12 mouse cellular contexts compared by ENCODE assay signal in genomic region chr2:9874467-9875219, GRCm38 (mm10). TPM values are rescaled to one million over a fixed set of nuclear protein-coding genes. Genes with fewer than 3 reads are reported as not detected.
A peak's percentile ranks its signal among the peaks of the same experiment; 100 is the strongest.
DNase-seq lines count a peak whose midpoint lies in the region; ATAC-seq and TF ChIP-seq lines count a peak whose summit lies in the region.
"Had no signal": no experiment of that assay in that cellular context is flagged by ENCODE, and none has a peak within 500 bp of the region (broad histone marks: within the 10 kb centered on the region; RNA-seq: fewer than 3 reads in every experiment).

No protein-coding gene starts in this region.

- intact Hi-C loops in left cerebral cortex, postnatal 25 days (cut with DNase I): loop anchor here (5.0 kb wide), 1 partner anchor 797 kb away; no protein-coding TSS in a partner anchor

- no peak for TF ChIP-seq POLR2A in spleen, adult 2 months (IDR thresholded peaks at IDR 0.05; ENCODE audit: low read depth, low read length)

- no peak overlapping the region for H3K9ac ChIP-seq in forebrain, embryonic 12.5 days
- H3K9ac ChIP-seq in forebrain, embryonic 14.5 days (ENCODE audit: low read length): no peak overlapping the region
- peak overlapping the region; percentile 72 for H3K9ac ChIP-seq in midbrain, embryonic 14.5 days (replicated peaks; ENCODE audit: low read length)

- H3K4me3 ChIP-seq in forebrain, embryonic 12.5 days (replicated peaks): no peak overlapping the region
- no peak overlapping the region for H3K4me3 ChIP-seq in forebrain, embryonic 14.5 days (ENCODE audit: low read depth, low read length)
- no peak overlapping the region for H3K4me3 ChIP-seq in spleen, adult 2 months (ENCODE audit: extremely low read depth, insufficient read depth, insufficient read length)
- peak overlapping the region; percentile 45 for H3K4me3 ChIP-seq in midbrain, embryonic 14.5 days (replicated peaks; ENCODE audit: low read depth, low read length)

- peaks cover 96% of the 10 kb centered on the region for H3K27me3 ChIP-seq in forebrain, embryonic 12.5 days
- peaks cover 81% of the 10 kb centered on the region for H3K27me3 ChIP-seq in forebrain, embryonic 14.5 days (replicated peaks; ENCODE audit: control insufficient read depth, insufficient read depth, low read length)
- peaks cover 6% of the 10 kb centered on the region; the same call in 1 of the 2 replicates for H3K27me3 ChIP-seq in spleen, adult 2 months (ENCODE audit: control insufficient read depth, insufficient read depth, low read length)
- H3K27me3 ChIP-seq in midbrain, embryonic 14.5 days (ENCODE audit: control insufficient read depth, insufficient read depth, low read length): peaks cover 74% of the 10 kb centered on the region

- H3K36me3 ChIP-seq in forebrain, embryonic 12.5 days (replicated peaks): no peaks in the 10 kb centered on the region
- no peaks in the 10 kb centered on the region for H3K36me3 ChIP-seq in forebrain, embryonic 14.5 days (ENCODE audit: control insufficient read depth, insufficient read depth, low read length)
- 0 out of 2 replicates have a peak, but pooled peaks cover 1% of the 10 kb centered on the region for H3K36me3 ChIP-seq in spleen, adult 2 months (ENCODE audit: control insufficient read depth, insufficient read depth, low read length)
- H3K36me3 ChIP-seq in midbrain, embryonic 14.5 days (ENCODE audit: control insufficient read depth, insufficient read depth, low read length): 0 out of 2 replicates have a peak, but pooled peaks cover 9% of the 10 kb centered on the region

- WGBS in forebrain, embryonic 12.5 days: 3% methylated on average over 36 of the region's 39 CpGs
- 1% methylated on average over 39 of the region's 39 CpGs for WGBS in forebrain, embryonic 14.5 days
- 84% methylated on average over 39 of the region's 39 CpGs for WGBS in spleen, adult 2 months
- 2% methylated on average over 39 of the region's 39 CpGs for WGBS in midbrain, embryonic 14.5 days

- H3K4me1 ChIP-seq in forebrain, embryonic 12.5 days: peaks cover 33% of the 10 kb centered on the region
- peaks cover 4% of the 10 kb centered on the region; the same call in 1 of the 2 replicates for H3K4me1 ChIP-seq in forebrain, embryonic 14.5 days (ENCODE audit: control insufficient read depth, insufficient read depth, low read length)
- H3K4me1 ChIP-seq in spleen, adult 2 months (ENCODE audit: control insufficient read depth, insufficient read depth, insufficient read length): peaks cover 3% of the 10 kb centered on the region
- no peaks in the 10 kb centered on the region for H3K4me1 ChIP-seq in midbrain, embryonic 14.5 days (ENCODE audit: control insufficient read depth, insufficient read depth, low read length)

- no peak for DNase-seq in forebrain, embryonic 14.5 days (ENCODE audit: low spot score)
- no peak for DNase-seq in spleen, adult 2 months (ENCODE audit: low read depth in 1 of 2, low spot score in 2 of 2)
- no peak for DNase-seq in spleen, postnatal 10 days (ENCODE audit: low spot score in 2 of 2)
- peak; percentile 22 for DNase-seq in midbrain, embryonic 14.5 days
- no peak for DNase-seq in adrenal gland, postnatal 4 days (ENCODE audit: low spot score in 2 of 2)
- no peak for DNase-seq in adrenal gland, postnatal 36 days
- DNase-seq in left cerebral cortex, postnatal 25 days (ENCODE audit: low spot score in 2 of 2): no peak
- DNase-seq: B cell, adult 2 months; lung, postnatal 14 days had no signal

- TF ChIP-seq CTCF in spleen, adult 2 months (IDR thresholded peaks at IDR 0.05; ENCODE audit: extremely low read depth, insufficient read depth, insufficient read length, insufficient replicate concordance): no peak

- no peaks in the 10 kb centered on the region for H3K9me3 ChIP-seq in forebrain, embryonic 12.5 days
- no peaks in the 10 kb centered on the region for H3K9me3 ChIP-seq in forebrain, embryonic 14.5 days (replicated peaks; ENCODE audit: control insufficient read depth, low read length)
- no peaks in the 10 kb centered on the region for H3K9me3 ChIP-seq in midbrain, embryonic 14.5 days (ENCODE audit: control insufficient read depth, low read length)

- no peak overlapping the region for H3K27ac ChIP-seq in forebrain, embryonic 12.5 days
- no peak overlapping the region for H3K27ac ChIP-seq in forebrain, embryonic 14.5 days (ENCODE audit: low read depth, low read length)
- 0 out of 2 replicates have a peak overlapping the region, but pooled peaks have one; percentile 11 for H3K27ac ChIP-seq in spleen, adult 2 months (ENCODE audit: insufficient read depth, low read length)
- peak overlapping the region; percentile 87 for H3K27ac ChIP-seq in midbrain, embryonic 14.5 days (replicated peaks; ENCODE audit: low read depth, low read length)

- ATAC-seq in forebrain, embryonic 12.5 days (ENCODE audit: low FRiP score): no peak
- ATAC-seq in forebrain, embryonic 14.5 days: no peak
- no peak for ATAC-seq in midbrain, embryonic 14.5 days (ENCODE audit: low FRiP score, low TSS enrichment)
- ATAC-seq: intestine, embryonic 16.5 days had no signal

- H3K4me2 ChIP-seq in forebrain, embryonic 12.5 days: peak overlapping the region; percentile 17; the same call in 1 of the 2 replicates
- H3K4me2 ChIP-seq in forebrain, embryonic 14.5 days (ENCODE audit: low read length): no peak overlapping the region
- peak overlapping the region; percentile 65 for H3K4me2 ChIP-seq in midbrain, embryonic 14.5 days (ENCODE audit: low read length)

RNA-seq across cellular contexts. Expression of gene 4930412O13Rik, which starts 6.4 kb away (rescaled TPM):
- polyA plus RNA-seq in forebrain, embryonic 12.5 days (2016; fragmentation: Nextera tagmentation; extraction: Ambion mirVana): 0.45 TPM in 1 of 2 replicates, not detected in the other
- polyA plus RNA-seq in forebrain, embryonic 14.5 days (2014; fragmentation: Nextera tagmentation; extraction: Ambion mirVana): 0.19 TPM in 1 of 2 replicates, not detected in the other
- polyA plus RNA-seq in spleen, adult 2 months (2012; rRNA removed): not detected in 2 replicates
- 1.7 and 2.5 TPM in 2 replicates for polyA plus RNA-seq in midbrain, embryonic 14.5 days (2014; fragmentation: Nextera tagmentation; extraction: Ambion mirVana)
- total RNA-seq in adrenal gland, postnatal 4 days (2021): 1 to 10 TPM; 4.4 to 6.5 TPM
- total RNA-seq in adrenal gland, postnatal 36 days (2021): under 1 TPM; 0.26 to 0.76 TPM
- total RNA-seq in left cerebral cortex, postnatal 25 days (2021): not detected
- polyA plus RNA-seq: intestine, embryonic 16.5 days had no signal

RNA-seq across cellular contexts. Expression of gene 9230102O04Rik, which starts 14.7 kb away (rescaled TPM):
- 0.50 TPM in 1 of 2 replicates, not detected in the other for polyA plus RNA-seq in forebrain, embryonic 12.5 days (2016; fragmentation: Nextera tagmentation; extraction: Ambion mirVana)
- 0.24 TPM in 1 of 2 replicates, not detected in the other for polyA plus RNA-seq in forebrain, embryonic 14.5 days (2014; fragmentation: Nextera tagmentation; extraction: Ambion mirVana)
- not detected in 2 replicates for polyA plus RNA-seq in spleen, adult 2 months (2012; rRNA removed)
- polyA plus RNA-seq in midbrain, embryonic 14.5 days (2014; fragmentation: Nextera tagmentation; extraction: Ambion mirVana): 5.5 and 6.3 TPM in 2 replicates
- total RNA-seq in adrenal gland, postnatal 4 days (2021): 1 to 10 TPM in 1 of 2 experiments, under 1 TPM in 1; 0.87 to 2.3 TPM
- not detected for total RNA-seq in adrenal gland, postnatal 36 days (2021)
- total RNA-seq in left cerebral cortex, postnatal 25 days (2021): not detected
- total RNA-seq: adrenal gland, adult 18-20 months had no signal
- polyA plus RNA-seq: intestine, embryonic 16.5 days had no signal

RNA-seq across cellular contexts. Expression of gene Gata3, which starts 15.2 kb away (rescaled TPM):
- polyA plus RNA-seq in forebrain, embryonic 12.5 days (2016; fragmentation: Nextera tagmentation; extraction: Ambion mirVana): 3.2 and 10.9 TPM in 2 replicates
- polyA plus RNA-seq in forebrain, embryonic 14.5 days (2014; fragmentation: Nextera tagmentation; extraction: Ambion mirVana): 1.4 and 2.2 TPM in 2 replicates
- 5.9 and 9.6 TPM in 2 replicates for polyA plus RNA-seq in spleen, adult 2 months (2012; rRNA removed)
- 88.6 and 120 TPM in 2 replicates for polyA plus RNA-seq in midbrain, embryonic 14.5 days (2014; fragmentation: Nextera tagmentation; extraction: Ambion mirVana)
- total RNA-seq in adrenal gland, postnatal 4 days (2021): 10 to 100 TPM; 28.0 to 37.3 TPM
- 10 to 100 TPM; 12.8 to 13.5 TPM for total RNA-seq in adrenal gland, postnatal 36 days (2021)
- not detected for total RNA-seq in left cerebral cortex, postnatal 25 days (2021)

Comparison
In these comparisons a context has a peak if more than half of its experiments do, and no peak if none do; other contexts are left out.
1. H3K27ac ChIP-seq: peak in spleen, adult 2 months (single experiment) and midbrain, embryonic 14.5 days (single experiment); none in forebrain, embryonic 12.5 days (single experiment) and forebrain, embryonic 14.5 days (single experiment).